Mouse (Mus musculus): ENCODE measurements around the gene Saysd1. TPM values are rescaled to one million over a fixed set of nuclear protein-coding genes. Genes with fewer than 3 reads are reported as not detected.

Saysd1 gene
- total and polyA plus RNA-seq, 3 experiments: 2.8 to 7.9 (median 2.8) TPM

DNA sequence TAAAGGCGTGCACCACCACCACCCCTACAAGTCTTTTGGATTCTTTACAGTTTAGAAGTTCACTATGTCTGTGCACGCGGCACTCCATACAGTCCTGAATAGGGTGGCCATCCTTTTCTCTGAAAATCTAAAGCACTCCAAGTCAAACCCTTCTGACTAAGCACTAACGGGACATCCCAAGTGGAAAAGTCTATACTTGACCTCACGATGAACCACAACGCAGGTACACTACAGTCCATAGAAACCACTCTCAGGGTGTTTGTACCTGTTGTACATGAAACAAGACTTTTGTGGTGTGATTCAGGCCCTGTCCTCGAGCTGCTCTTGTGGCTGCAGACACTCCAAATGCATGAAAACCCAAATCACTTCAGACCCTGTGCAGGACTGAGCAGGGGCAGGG lies 36.8 kb upstream of the Saysd1 start:
- peaks cover 95% of the 10 kb centered on the region for H3K4me1 ChIP-seq (ENCODE audit: insufficient read depth, low read depth, low read length)
- ATAC-seq (ENCODE audit: extremely low read depth, insufficient number of reproducible peaks, low FRiP score, poor library complexity, severe bottlenecking) (no peak), DNase-seq (ENCODE audit: low spot score) (no peak)
- H3K27me3 ChIP-seq (ENCODE audit: insufficient read depth, low read length): no peaks in the 10 kb centered on the region
- TF ChIP-seq TAL1 (conservative IDR thresholded peaks at IDR 0.05; ENCODE audit: low read depth, low read length): no peak
- TF ChIP-seq GATA2 (IDR thresholded peaks at IDR 0.05; ENCODE audit: borderline replicate concordance, low read depth, low read length): no peak
- no peak for TF ChIP-seq CTCF (IDR thresholded peaks at IDR 0.05; ENCODE audit: low read depth, low read length)
- TF ChIP-seq POLR2AphosphoS5 (IDR thresholded peaks at IDR 0.05; ENCODE audit: insufficient replicate concordance, low read depth, low read length): no peak
- TF ChIP-seq GATA1 (IDR thresholded peaks at IDR 0.05; ENCODE audit: borderline replicate concordance, low read length): no peak
- H3K9me3 ChIP-seq (replicated peaks): no peaks in the 10 kb centered on the region
- H3K4me3 ChIP-seq (ENCODE audit: low read depth, low read length): no peak overlapping the region; the same call in 1 of the 2 replicates
- peaks cover 55% of the 10 kb centered on the region for H3K36me3 ChIP-seq (replicated peaks)

DNA sequence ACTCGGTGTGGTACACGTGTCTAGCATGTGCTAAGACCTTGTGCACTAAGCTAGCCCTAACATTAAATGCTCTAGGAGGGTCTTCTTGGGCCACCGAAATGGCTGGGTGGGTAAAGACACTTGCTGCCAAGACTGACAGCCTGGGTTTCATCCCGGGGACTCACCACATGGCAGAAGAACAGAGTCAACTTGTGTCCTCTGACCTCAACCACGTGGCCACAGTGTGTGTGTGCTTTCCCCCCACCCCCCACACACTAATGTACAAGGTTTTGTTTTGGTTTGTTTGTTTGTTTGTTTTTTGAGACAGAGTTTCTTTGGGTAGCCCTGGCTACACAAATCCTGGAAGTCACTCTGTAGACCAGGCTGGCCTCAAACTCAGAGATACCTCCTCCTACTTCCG lies 36.4 kb upstream of the Saysd1 start:
- H3K36me3 ChIP-seq (replicated peaks): peaks cover 58% of the 10 kb centered on the region
- H3K27me3 ChIP-seq (ENCODE audit: insufficient read depth, low read length): no peaks in the 10 kb centered on the region
- peak overlapping the region; percentile 15; the same call in 1 of the 2 replicates for H3K4me3 ChIP-seq (ENCODE audit: low read depth, low read length)
- TF ChIP-seq TAL1 (conservative IDR thresholded peaks at IDR 0.05; ENCODE audit: low read depth, low read length): no peak
- TF ChIP-seq GATA1 (IDR thresholded peaks at IDR 0.05; ENCODE audit: borderline replicate concordance, low read length): no peak
- no peak for TF ChIP-seq CTCF (IDR thresholded peaks at IDR 0.05; ENCODE audit: low read depth, low read length)
- no peak for TF ChIP-seq POLR2AphosphoS5 (IDR thresholded peaks at IDR 0.05; ENCODE audit: insufficient replicate concordance, low read depth, low read length)
- no peak for TF ChIP-seq GATA2 (IDR thresholded peaks at IDR 0.05; ENCODE audit: borderline replicate concordance, low read depth, low read length)
- H3K9me3 ChIP-seq (replicated peaks): no peaks in the 10 kb centered on the region
- H3K4me1 ChIP-seq (ENCODE audit: insufficient read depth, low read depth, low read length): peaks cover 95% of the 10 kb centered on the region
- DNase-seq (ENCODE audit: low spot score) (no peak), ATAC-seq (ENCODE audit: extremely low read depth, insufficient number of reproducible peaks, low FRiP score, poor library complexity, severe bottlenecking) (no peak)

DNA sequence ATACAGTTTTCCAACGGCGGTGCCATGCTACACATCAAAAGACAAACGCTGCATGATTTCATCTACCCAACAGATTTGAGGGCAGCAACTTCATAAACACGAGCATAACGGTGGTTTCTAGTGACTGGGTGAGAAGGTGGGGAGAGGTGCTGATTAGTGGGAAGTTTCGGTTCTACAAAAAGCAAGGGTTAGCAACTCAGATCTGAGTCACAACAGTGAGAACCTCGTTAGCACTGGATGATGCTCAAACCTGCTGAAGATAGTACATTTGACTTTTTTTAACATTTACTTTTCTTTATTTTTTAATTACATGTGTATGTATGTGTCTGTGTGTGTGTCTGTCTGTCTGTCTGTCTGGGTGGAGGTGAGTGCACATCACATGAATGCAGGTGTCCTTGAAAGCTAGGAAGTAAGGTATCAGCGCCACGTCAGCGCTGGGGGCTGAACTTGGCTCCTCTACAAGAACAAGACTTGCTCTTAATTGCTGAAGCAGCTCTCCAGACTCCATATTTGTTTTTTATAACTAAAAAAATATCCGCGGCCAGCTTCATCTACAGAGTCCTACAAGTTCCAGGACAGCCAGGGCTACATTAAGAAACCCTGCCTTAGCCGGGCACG lies 35.6 kb upstream of the Saysd1 start:
- Histone ChIP-seq H3K9me3 (replicated peaks) (no peaks in the 10 kb centered on the region), H3K4me1 (ENCODE audit: insufficient read depth, low read depth, low read length) (peaks cover 95% of the 10 kb centered on the region), H3K36me3 (replicated peaks) (peaks cover 62% of the 10 kb centered on the region), H3K27me3 (ENCODE audit: insufficient read depth, low read length) (no peaks in the 10 kb centered on the region), H3K4me3 (ENCODE audit: low read depth, low read length) (peak overlapping the region; percentile 32; the same call in 1 of the 2 replicates)
- DNase-seq (ENCODE audit: low spot score) (no peak), ATAC-seq (ENCODE audit: extremely low read depth, insufficient number of reproducible peaks, low FRiP score, poor library complexity, severe bottlenecking) (no peak)
- no peak for TF ChIP-seq GATA2 (IDR thresholded peaks at IDR 0.05; ENCODE audit: borderline replicate concordance, low read depth, low read length)

DNA sequence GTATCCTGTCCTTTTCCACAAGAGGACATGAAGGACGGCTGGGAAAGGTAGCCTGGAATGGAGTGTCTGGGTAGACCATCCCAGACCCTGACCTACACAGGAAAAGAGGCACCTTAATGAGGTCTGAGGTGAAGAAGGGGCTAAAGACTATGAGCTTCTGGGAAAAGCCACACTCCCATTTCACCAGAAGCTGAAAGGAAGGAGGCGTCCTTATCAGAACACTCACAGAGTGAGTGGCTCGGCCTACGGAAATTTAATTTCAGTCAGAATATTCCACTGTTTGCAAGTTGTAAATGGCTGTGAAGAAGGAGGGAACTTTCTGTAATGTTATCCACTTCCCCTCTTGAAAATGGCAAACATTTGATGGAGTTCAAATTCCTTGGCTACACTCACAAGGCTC lies 34.6 kb upstream of the Saysd1 start:
- ATAC-seq (ENCODE audit: extremely low read depth, insufficient number of reproducible peaks, low FRiP score, poor library complexity, severe bottlenecking): peak; percentile 68
- peaks cover 95% of the 10 kb centered on the region for H3K4me1 ChIP-seq (ENCODE audit: insufficient read depth, low read depth, low read length)

DNA sequence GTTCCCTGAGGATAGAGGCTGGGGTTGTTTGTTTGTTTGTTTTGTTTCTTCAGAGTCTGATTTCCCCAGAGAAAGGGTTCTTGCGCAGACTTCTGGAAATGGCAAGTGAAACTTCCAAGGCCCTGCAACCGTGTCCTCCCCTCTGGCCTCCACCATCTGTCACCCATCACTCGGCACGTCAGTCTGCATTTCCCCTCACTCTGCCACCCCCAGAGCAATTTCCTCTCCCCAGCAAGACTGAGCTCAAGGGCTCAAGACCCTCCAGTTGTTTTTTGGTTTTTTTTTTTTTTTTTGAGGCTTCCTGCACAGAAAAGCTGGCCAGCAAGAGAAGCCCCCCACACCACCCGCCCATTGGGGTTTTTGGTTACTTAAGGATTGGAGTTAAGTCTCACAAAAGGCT lies 34.2 kb upstream of the Saysd1 start:
- Histone ChIP-seq H3K36me3 (replicated peaks) (peaks cover 64% of the 10 kb centered on the region), H3K4me3 (ENCODE audit: low read depth, low read length) (peak overlapping the region; percentile 52; the same call in 1 of the 2 replicates), H3K9me3 (replicated peaks) (no peaks in the 10 kb centered on the region), H3K4me1 (ENCODE audit: insufficient read depth, low read depth, low read length) (peaks cover 95% of the 10 kb centered on the region), H3K27me3 (ENCODE audit: insufficient read depth, low read length) (no peaks in the 10 kb centered on the region)
- DNase-seq (ENCODE audit: low spot score): no peak
- TF ChIP-seq CTCF (IDR thresholded peaks at IDR 0.05; ENCODE audit: low read depth, low read length) (no peak), TAL1 (conservative IDR thresholded peaks at IDR 0.05; ENCODE audit: low read depth, low read length) (no peak), GATA2 (IDR thresholded peaks at IDR 0.05; ENCODE audit: borderline replicate concordance, low read depth, low read length) (no peak), POLR2AphosphoS5 (IDR thresholded peaks at IDR 0.05; ENCODE audit: insufficient replicate concordance, low read depth, low read length) (no peak), GATA1 (IDR thresholded peaks at IDR 0.05; ENCODE audit: borderline replicate concordance, low read length) (no peak)
- no peak for ATAC-seq (ENCODE audit: extremely low read depth, insufficient number of reproducible peaks, low FRiP score, poor library complexity, severe bottlenecking)

More for the DNA sequence above, 34.6 kb upstream of the Saysd1 start:
- Histone ChIP-seq H3K4me3 (ENCODE audit: low read depth, low read length) (peak overlapping the region; percentile 62; the same call in 1 of the 2 replicates), H3K9me3 (replicated peaks) (no peaks in the 10 kb centered on the region), H3K27me3 (ENCODE audit: insufficient read depth, low read length) (no peaks in the 10 kb centered on the region), H3K36me3 (replicated peaks) (peaks cover 64% of the 10 kb centered on the region)
- no peak for DNase-seq (ENCODE audit: low spot score)
- no peak for TF ChIP-seq GATA2 (IDR thresholded peaks at IDR 0.05; ENCODE audit: borderline replicate concordance, low read depth, low read length)
- TF ChIP-seq CTCF (IDR thresholded peaks at IDR 0.05; ENCODE audit: low read depth, low read length): no peak
- no peak for TF ChIP-seq TAL1 (conservative IDR thresholded peaks at IDR 0.05; ENCODE audit: low read depth, low read length)
- no peak for TF ChIP-seq GATA1 (IDR thresholded peaks at IDR 0.05; ENCODE audit: borderline replicate concordance, low read length)
- TF ChIP-seq POLR2AphosphoS5 (IDR thresholded peaks at IDR 0.05; ENCODE audit: insufficient replicate concordance, low read depth, low read length): no peak

DNA sequence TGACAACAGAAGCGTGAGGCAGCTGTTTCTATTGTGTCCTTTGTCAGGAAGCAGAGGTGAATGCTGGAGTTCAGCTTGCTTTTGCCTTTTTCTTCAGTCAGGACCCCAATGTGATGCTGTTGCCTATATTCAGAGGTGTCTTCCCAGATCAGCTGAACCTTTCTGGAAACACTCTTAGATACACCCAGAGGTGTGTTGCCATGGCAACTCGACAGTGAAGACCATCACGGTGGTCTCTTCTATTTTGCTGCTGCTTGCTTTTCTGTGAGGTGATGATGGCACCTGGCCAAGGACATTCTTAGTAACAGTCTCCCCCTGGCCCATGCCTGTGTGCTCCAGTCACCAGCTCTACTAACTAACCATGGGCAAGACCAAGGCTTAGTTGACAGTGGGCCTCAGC lies 33.5 kb upstream of the Saysd1 start:
- Histone ChIP-seq H3K36me3 (replicated peaks) (peaks cover 66% of the 10 kb centered on the region), H3K9me3 (replicated peaks) (no peaks in the 10 kb centered on the region), H3K4me1 (ENCODE audit: insufficient read depth, low read depth, low read length) (peaks cover 96% of the 10 kb centered on the region), H3K4me3 (ENCODE audit: low read depth, low read length) (peak overlapping the region; percentile 33; the same call in 1 of the 2 replicates), H3K27me3 (ENCODE audit: insufficient read depth, low read length) (no peaks in the 10 kb centered on the region)
- DNase-seq (ENCODE audit: low spot score) (no peak), ATAC-seq (ENCODE audit: extremely low read depth, insufficient number of reproducible peaks, low FRiP score, poor library complexity, severe bottlenecking) (no peak)
- TF ChIP-seq GATA1 (IDR thresholded peaks at IDR 0.05; ENCODE audit: borderline replicate concordance, low read length) (no peak), POLR2AphosphoS5 (IDR thresholded peaks at IDR 0.05; ENCODE audit: insufficient replicate concordance, low read depth, low read length) (no peak), GATA2 (IDR thresholded peaks at IDR 0.05; ENCODE audit: borderline replicate concordance, low read depth, low read length) (no peak), TAL1 (conservative IDR thresholded peaks at IDR 0.05; ENCODE audit: low read depth, low read length) (no peak), CTCF (IDR thresholded peaks at IDR 0.05; ENCODE audit: low read depth, low read length) (no peak)

All from G1E (cell line).